Mouse (Mus musculus) cerebellum, adult 2 months (tissue): ENCODE measurements around the gene Gm11564.

Source experiments
- CTCF ChIP-seq: fragments of 200-500 bp; IDR thresholded peaks from 2 replicates; pipeline ENCODE4 v1.5.1; 2011; ENCODE audit warnings: low read depth, mild to moderate bottlenecking, control low read depth, low read length, moderate library complexity, borderline replicate concordance; ENCODE audit not compliant: insufficient read depth
- POLR2A ChIP-seq: fragments of 200-500 bp; IDR thresholded peaks from 2 replicates; pipeline ENCODE4 v1.6.1; 2011; ENCODE audit warnings: low read length, control low read depth, borderline replicate concordance; ENCODE audit not compliant: insufficient read depth

DNA sequence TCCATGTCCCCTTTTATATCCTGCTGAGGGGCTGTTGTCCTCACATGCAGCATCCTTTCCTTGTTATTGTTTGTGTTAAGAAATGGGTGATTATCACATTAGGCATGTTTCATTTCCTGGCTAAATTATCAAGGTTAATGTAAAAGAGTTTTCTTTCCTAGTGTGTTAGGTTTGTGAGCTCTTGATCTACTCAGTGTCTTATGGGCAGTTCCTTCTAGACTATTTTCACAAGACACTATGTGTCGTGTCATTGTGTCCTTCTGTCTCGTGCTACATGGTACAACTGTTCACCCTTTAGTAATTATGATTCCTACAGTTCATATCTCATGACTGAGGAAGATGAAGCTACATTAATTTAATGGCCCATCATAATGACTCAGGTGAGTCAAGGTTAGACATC, 22.1 kb downstream of the Gm11564 start, which contains the start of gene Gm11596:
- TF ChIP-seq POLR2A (no peak), CTCF (no peak)
